Mouse (Mus musculus): Measurements from ENCODE around the gene Fcrl5. TPM values are rescaled to one million over a fixed set of nuclear protein-coding genes. Genes with fewer than 3 reads are reported as not detected.
"Not testable (repeated sequence)": the region's sequence is repeated elsewhere in the genome, so short reads cannot be mapped to it uniquely, and the experiment has no call there.

Fcrl5 gene
- total and polyA plus RNA-seq, 2 experiments from 2014 or later = not detected

- Histone ChIP-seq H3K36me3 (ENCODE audit: insufficient read depth, low read length) (no peaks in the 10 kb centered on the region), H3K4me3 (ENCODE audit: low read depth, low read length) (no peak overlapping the region), H3K9ac (replicated peaks; ENCODE audit: low read length, poor library complexity, severe bottlenecking) (no peak overlapping the region), H3K4me2 (ENCODE audit: low read depth, low read length, poor library complexity, severe bottlenecking) (no peak overlapping the region), H3K27me3 (ENCODE audit: insufficient read depth, low read length) (no peaks in the 10 kb centered on the region), H3K27ac (ENCODE audit: low read depth, low read length) (no peak overlapping the region), H3K4me1 (ENCODE audit: insufficient read depth, low read length) (no peaks in the 10 kb centered on the region), H3K9me3 (ENCODE audit: low read length) (no peaks in the 10 kb centered on the region)
- ATAC-seq (ENCODE audit: low FRiP score) (no peak), DNase-seq (ENCODE audit: low spot score) (no peak)
- 85% methylated on average over 6 of the region's 6 CpGs for WGBS
- no peak for TF ChIP-seq CTCF (IDR thresholded peaks at IDR 0.05)
These were observed 8.4 kb downstream of the Fcrl5 start for GRCm38 (mm10) chr3:87443968-87444367.

- no peak overlapping the region for H3K27ac ChIP-seq (ENCODE audit: low read depth, low read length)
- no peak for DNase-seq (ENCODE audit: low spot score)
- H3K27me3 ChIP-seq (ENCODE audit: insufficient read depth, low read length) = no peaks in the 10 kb centered on the region
- H3K9me3 ChIP-seq (ENCODE audit: low read length) = peaks cover 3% of the 10 kb centered on the region; the same call in 1 of the 2 replicates
- no peak overlapping the region for H3K4me2 ChIP-seq (ENCODE audit: low read depth, low read length, poor library complexity, severe bottlenecking)
- no peak overlapping the region for H3K9ac ChIP-seq (replicated peaks; ENCODE audit: low read length, poor library complexity, severe bottlenecking)
- H3K36me3 ChIP-seq (ENCODE audit: insufficient read depth, low read length) = no peaks in the 10 kb centered on the region
- no peaks in the 10 kb centered on the region for H3K4me1 ChIP-seq (ENCODE audit: insufficient read depth, low read length)
- no peak for ATAC-seq (ENCODE audit: low FRiP score)
- WGBS = 91% methylated on average over 3 of the region's 3 CpGs
- no peak for TF ChIP-seq CTCF (IDR thresholded peaks at IDR 0.05)
- no peak overlapping the region for H3K4me3 ChIP-seq (ENCODE audit: low read depth, low read length)
These were observed 29.9 kb downstream of the Fcrl5 start for GRCm38 (mm10) chr3:87465454-87465853.

- H3K9me3 ChIP-seq (ENCODE audit: low read length) = peaks cover 3% of the 10 kb centered on the region; the same call in 1 of the 2 replicates
- no peak overlapping the region for H3K4me2 ChIP-seq (ENCODE audit: low read depth, low read length, poor library complexity, severe bottlenecking)
- no peak overlapping the region for H3K27ac ChIP-seq (ENCODE audit: low read depth, low read length)
- no peaks in the 10 kb centered on the region for H3K36me3 ChIP-seq (ENCODE audit: insufficient read depth, low read length)
- WGBS = 78% methylated on average over 6 of the region's 6 CpGs
- DNase-seq (ENCODE audit: low spot score) (no peak), ATAC-seq (ENCODE audit: low FRiP score) (no peak)
- no peak overlapping the region for H3K9ac ChIP-seq (replicated peaks; ENCODE audit: low read length, poor library complexity, severe bottlenecking)
- no peak overlapping the region for H3K4me3 ChIP-seq (ENCODE audit: low read depth, low read length)
- no peaks in the 10 kb centered on the region for H3K27me3 ChIP-seq (ENCODE audit: insufficient read depth, low read length)
- H3K4me1 ChIP-seq (ENCODE audit: insufficient read depth, low read length) = no peaks in the 10 kb centered on the region
- no peak for TF ChIP-seq CTCF (IDR thresholded peaks at IDR 0.05)
These were observed 31.4 kb downstream of the Fcrl5 start for GRCm38 (mm10) chr3:87467011-87467410.

- 86% methylated on average over 9 of the region's 9 CpGs for WGBS
These were observed 31.8 kb downstream of the Fcrl5 start for GRCm38 (mm10) chr3:87467416-87467815.

GRCm38 (mm10) chr3:87477948-87478347, 42.4 kb downstream of the Fcrl5 start:
- not testable (repeated sequence) for H3K9ac ChIP-seq (replicated peaks; ENCODE audit: low read length, poor library complexity, severe bottlenecking); H3K9me3 ChIP-seq (ENCODE audit: low read length); H3K36me3 ChIP-seq (ENCODE audit: insufficient read depth, low read length); H3K27me3 ChIP-seq (ENCODE audit: insufficient read depth, low read length); H3K27ac ChIP-seq (ENCODE audit: low read depth, low read length); DNase-seq (ENCODE audit: low spot score); H3K4me3 ChIP-seq (ENCODE audit: low read depth, low read length); H3K4me2 ChIP-seq (ENCODE audit: low read depth, low read length, poor library complexity, severe bottlenecking); ATAC-seq (ENCODE audit: low FRiP score); H3K4me1 ChIP-seq (ENCODE audit: insufficient read depth, low read length)
- WGBS = 91% methylated on average over 3 of the region's 3 CpGs

More at GRCm38 (mm10) chr3:87467416-87467815, 31.8 kb downstream of the Fcrl5 start:
- H3K9me3 ChIP-seq (ENCODE audit: low read length) = peaks cover 3% of the 10 kb centered on the region; the same call in 1 of the 2 replicates
- ATAC-seq (ENCODE audit: low FRiP score) = no peak
- no peaks in the 10 kb centered on the region for H3K4me1 ChIP-seq (ENCODE audit: insufficient read depth, low read length)
- no peak for DNase-seq (ENCODE audit: low spot score)
- no peak overlapping the region for H3K4me2 ChIP-seq (ENCODE audit: low read depth, low read length, poor library complexity, severe bottlenecking)
- H3K27me3 ChIP-seq (ENCODE audit: insufficient read depth, low read length) = no peaks in the 10 kb centered on the region
- no peaks in the 10 kb centered on the region for H3K36me3 ChIP-seq (ENCODE audit: insufficient read depth, low read length)
- TF ChIP-seq CTCF (IDR thresholded peaks at IDR 0.05) = no peak
- H3K4me3 ChIP-seq (ENCODE audit: low read depth, low read length) = no peak overlapping the region
- no peak overlapping the region for H3K9ac ChIP-seq (replicated peaks; ENCODE audit: low read length, poor library complexity, severe bottlenecking)
- no peak overlapping the region for H3K27ac ChIP-seq (ENCODE audit: low read depth, low read length)

GRCm38 (mm10) chr3:87478596-87478995, 43.0 kb downstream of the Fcrl5 start:
- not testable (repeated sequence) for ATAC-seq (ENCODE audit: low FRiP score); H3K4me1 ChIP-seq (ENCODE audit: insufficient read depth, low read length); DNase-seq (ENCODE audit: low spot score); H3K9ac ChIP-seq (replicated peaks; ENCODE audit: low read length, poor library complexity, severe bottlenecking); H3K27me3 ChIP-seq (ENCODE audit: insufficient read depth, low read length); H3K4me3 ChIP-seq (ENCODE audit: low read depth, low read length); H3K27ac ChIP-seq (ENCODE audit: low read depth, low read length); H3K4me2 ChIP-seq (ENCODE audit: low read depth, low read length, poor library complexity, severe bottlenecking); H3K36me3 ChIP-seq (ENCODE audit: insufficient read depth, low read length); H3K9me3 ChIP-seq (ENCODE audit: low read length)
- 81% methylated on average over 6 of the region's 6 CpGs for WGBS

GRCm38 (mm10) chr3:87479230-87479629, 43.7 kb downstream of the Fcrl5 start:
- not testable (repeated sequence) for H3K36me3 ChIP-seq (ENCODE audit: insufficient read depth, low read length); H3K27me3 ChIP-seq (ENCODE audit: insufficient read depth, low read length); DNase-seq (ENCODE audit: low spot score); ATAC-seq (ENCODE audit: low FRiP score); H3K27ac ChIP-seq (ENCODE audit: low read depth, low read length); H3K4me1 ChIP-seq (ENCODE audit: insufficient read depth, low read length); H3K9ac ChIP-seq (replicated peaks; ENCODE audit: low read length, poor library complexity, severe bottlenecking); H3K4me3 ChIP-seq (ENCODE audit: low read depth, low read length); H3K4me2 ChIP-seq (ENCODE audit: low read depth, low read length, poor library complexity, severe bottlenecking); H3K9me3 ChIP-seq (ENCODE audit: low read length)
